Mouse (Mus musculus): ENCODE data around the gene Cfap73. TPM values are rescaled to one million over a fixed set of nuclear protein-coding genes. Genes with fewer than 3 reads are reported as not detected.

Cfap73 gene
- polyA plus RNA-seq, 1 experiment = not detected

GRCm38 (mm10) chr5:120647814-120648491 lies 13.9 kb upstream of the Cfap73 start:
- H3K36me3 ChIP-seq (ENCODE audit: control insufficient read depth, insufficient read depth, low read length) = no peaks in the 10 kb centered on the region
- peak overlapping the region; percentile 48; the same call in 1 of the 2 replicates for H3K4me3 ChIP-seq (ENCODE audit: extremely low read depth, insufficient read depth, insufficient read length)
- DNase-seq (ENCODE audit: low read depth in 1 of 2, low spot score in 2 of 2) = no peak
- no peaks in the 10 kb centered on the region for H3K27me3 ChIP-seq (ENCODE audit: control insufficient read depth, insufficient read depth, low read length)
- no peak for TF ChIP-seq POLR2A (IDR thresholded peaks at IDR 0.05; ENCODE audit: low read depth, low read length)
- 0 out of 2 replicates have a peak, but pooled peaks have one; percentile 2 for TF ChIP-seq CTCF (IDR thresholded peaks at IDR 0.05; ENCODE audit: extremely low read depth, insufficient read depth, insufficient read length, insufficient replicate concordance)
- H3K27ac ChIP-seq (ENCODE audit: insufficient read depth, low read length) = no peak overlapping the region
- WGBS = 6% methylated on average over 12 of the region's 12 CpGs
- peaks cover 31% of the 10 kb centered on the region; the same call in 1 of the 2 replicates for H3K4me1 ChIP-seq (ENCODE audit: control insufficient read depth, insufficient read depth, insufficient read length)

DNA sequence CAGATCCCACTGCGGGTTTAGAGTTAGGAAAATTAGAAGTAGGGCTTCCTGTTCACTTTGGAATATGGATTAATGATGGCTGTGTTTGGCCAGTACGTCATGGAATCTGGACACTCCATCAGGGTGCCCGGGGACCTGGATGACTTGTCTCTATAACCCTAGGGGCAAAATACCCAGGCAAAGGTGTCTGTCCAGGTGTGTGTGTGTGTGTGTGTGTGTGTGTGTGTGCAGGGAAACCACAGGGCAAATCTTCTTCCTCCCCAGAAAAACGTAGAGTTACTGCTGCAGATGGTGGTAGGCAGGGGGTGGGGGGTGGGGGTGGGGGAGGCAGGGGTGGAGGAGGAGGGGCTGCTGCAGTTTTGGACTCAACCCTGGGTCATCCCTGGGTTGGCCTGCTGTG lies 13.3 kb upstream of the Cfap73 start:
- no peaks in the 10 kb centered on the region for H3K27me3 ChIP-seq (ENCODE audit: control insufficient read depth, insufficient read depth, low read length)
- TF ChIP-seq POLR2A (IDR thresholded peaks at IDR 0.05; ENCODE audit: low read depth, low read length) = no peak
- TF ChIP-seq CTCF (IDR thresholded peaks at IDR 0.05; ENCODE audit: extremely low read depth, insufficient read depth, insufficient read length, insufficient replicate concordance) = no peak
- H3K27ac ChIP-seq (ENCODE audit: insufficient read depth, low read length) = no peak overlapping the region
- 55% methylated on average over 4 of the region's 4 CpGs for WGBS
- no peak for DNase-seq (ENCODE audit: low read depth in 1 of 2, low spot score in 2 of 2)
- no peak overlapping the region for H3K4me3 ChIP-seq (ENCODE audit: extremely low read depth, insufficient read depth, insufficient read length)
- H3K4me1 ChIP-seq (ENCODE audit: control insufficient read depth, insufficient read depth, insufficient read length) = peaks cover 27% of the 10 kb centered on the region; the same call in 1 of the 2 replicates
- H3K36me3 ChIP-seq (ENCODE audit: control insufficient read depth, insufficient read depth, low read length) = no peaks in the 10 kb centered on the region

- no peak for DNase-seq (ENCODE audit: low read depth in 1 of 2, low spot score in 2 of 2)
- TF ChIP-seq CTCF (IDR thresholded peaks at IDR 0.05; ENCODE audit: extremely low read depth, insufficient read depth, insufficient read length, insufficient replicate concordance) (no peak), POLR2A (IDR thresholded peaks at IDR 0.05; ENCODE audit: low read depth, low read length) (no peak)
- H3K36me3 ChIP-seq (ENCODE audit: control insufficient read depth, insufficient read depth, low read length) = no peaks in the 10 kb centered on the region
- H3K27ac ChIP-seq (ENCODE audit: insufficient read depth, low read length) = no peak overlapping the region
- H3K27me3 ChIP-seq (ENCODE audit: control insufficient read depth, insufficient read depth, low read length) = no peaks in the 10 kb centered on the region
- H3K4me1 ChIP-seq (ENCODE audit: control insufficient read depth, insufficient read depth, insufficient read length) = peaks cover 27% of the 10 kb centered on the region; the same call in 1 of the 2 replicates
- no peak overlapping the region for H3K4me3 ChIP-seq (ENCODE audit: extremely low read depth, insufficient read depth, insufficient read length)
- WGBS = 49% methylated on average over 6 of the region's 6 CpGs
Observed at GRCm38 (mm10) chr5:120645851-120646250, 11.8 kb upstream of the Cfap73 start.

GRCm38 (mm10) chr5:120644227-120644626 lies 10.2 kb upstream of the Cfap73 start:
- Histone ChIP-seq H3K27ac (ENCODE audit: insufficient read depth, low read length) (no peak overlapping the region), H3K4me3 (ENCODE audit: extremely low read depth, insufficient read depth, insufficient read length) (no peak overlapping the region), H3K36me3 (ENCODE audit: control insufficient read depth, insufficient read depth, low read length) (no peaks in the 10 kb centered on the region), H3K4me1 (ENCODE audit: control insufficient read depth, insufficient read depth, insufficient read length) (peaks cover 22% of the 10 kb centered on the region; the same call in 1 of the 2 replicates), H3K27me3 (ENCODE audit: control insufficient read depth, insufficient read depth, low read length) (no peaks in the 10 kb centered on the region)
- DNase-seq (ENCODE audit: low read depth in 1 of 2, low spot score in 2 of 2) = no peak
- WGBS = 38% methylated on average over 3 of the region's 3 CpGs
- no peak for TF ChIP-seq POLR2A (IDR thresholded peaks at IDR 0.05; ENCODE audit: low read depth, low read length)
- TF ChIP-seq CTCF (IDR thresholded peaks at IDR 0.05; ENCODE audit: extremely low read depth, insufficient read depth, insufficient read length, insufficient replicate concordance) = no peak

GRCm38 (mm10) chr5:120643365-120644085 lies 9.5 kb upstream of the Cfap73 start:
- TF ChIP-seq POLR2A (IDR thresholded peaks at IDR 0.05; ENCODE audit: low read depth, low read length) (no peak), CTCF (IDR thresholded peaks at IDR 0.05; ENCODE audit: extremely low read depth, insufficient read depth, insufficient read length, insufficient replicate concordance) (no peak)
- DNase-seq (ENCODE audit: low read depth in 1 of 2, low spot score in 2 of 2) = no peak
- Histone ChIP-seq H3K4me3 (ENCODE audit: extremely low read depth, insufficient read depth, insufficient read length) (no peak overlapping the region), H3K27me3 (ENCODE audit: control insufficient read depth, insufficient read depth, low read length) (no peaks in the 10 kb centered on the region), H3K27ac (ENCODE audit: insufficient read depth, low read length) (no peak overlapping the region), H3K4me1 (ENCODE audit: control insufficient read depth, insufficient read depth, insufficient read length) (peaks cover 18% of the 10 kb centered on the region; the same call in 1 of the 2 replicates), H3K36me3 (ENCODE audit: control insufficient read depth, insufficient read depth, low read length) (no peaks in the 10 kb centered on the region)
- WGBS = 14% methylated on average over 14 of the region's 14 CpGs

DNA sequence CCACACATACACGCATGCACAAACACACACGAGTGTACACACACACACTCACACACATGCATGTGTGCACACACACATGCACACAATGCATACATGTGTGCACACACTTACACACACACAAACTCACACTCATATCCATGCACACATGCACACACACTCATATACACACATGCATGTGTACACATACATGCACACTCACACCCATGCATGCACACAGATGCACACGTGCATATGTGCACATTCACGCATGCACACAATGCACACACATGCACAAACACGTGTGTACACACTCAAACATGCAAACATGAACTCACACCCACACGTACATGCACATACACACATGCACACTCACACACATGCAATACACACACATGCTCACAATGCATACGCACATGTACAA lies 6.1 kb upstream of the Cfap73 start:
- H3K36me3 ChIP-seq (ENCODE audit: control insufficient read depth, insufficient read depth, low read length) = no peaks in the 10 kb centered on the region
- H3K4me3 ChIP-seq (ENCODE audit: extremely low read depth, insufficient read depth, insufficient read length) = no peak overlapping the region
- no peaks in the 10 kb centered on the region for H3K27me3 ChIP-seq (ENCODE audit: control insufficient read depth, insufficient read depth, low read length)
- WGBS = 90% methylated on average over 7 of the region's 7 CpGs
- TF ChIP-seq CTCF (IDR thresholded peaks at IDR 0.05; ENCODE audit: extremely low read depth, insufficient read depth, insufficient read length, insufficient replicate concordance) = no peak
- TF ChIP-seq POLR2A (IDR thresholded peaks at IDR 0.05; ENCODE audit: low read depth, low read length) = no peak
- no peak for DNase-seq (ENCODE audit: low read depth in 1 of 2, low spot score in 2 of 2)
- no peak overlapping the region for H3K27ac ChIP-seq (ENCODE audit: insufficient read depth, low read length)
- peaks cover 9% of the 10 kb centered on the region; the same call in 1 of the 2 replicates for H3K4me1 ChIP-seq (ENCODE audit: control insufficient read depth, insufficient read depth, insufficient read length)
